Mouse (Mus musculus) ES-E14 (cell line): ENCODE results near the gene Rest. TPM values are rescaled to one million over a fixed set of nuclear protein-coding genes. Genes with fewer than 3 reads are reported as not detected.
A peak's percentile ranks its signal among the peaks of the same experiment; 100 is the strongest.

ENCODE experiments used
- DNase-seq: peaks from one replicate; pipeline ENCODE4 v3.0.0-alpha.2; 2013; ENCODE audit warnings: low read depth, low spot score
- H3K27ac ChIP-seq: 2 replicates; pipeline ENCODE4 v1.5.1; 2012; ENCODE audit warnings: low read depth, mild to moderate bottlenecking, low read length, moderate library complexity, mixed read lengths; ENCODE audit not compliant: poor library complexity, insufficient read depth, severe bottlenecking
- H3K36me3 ChIP-seq: 2 replicates; pipeline ENCODE4 v1.6.1; 2012; ENCODE audit warnings: mild to moderate bottlenecking, low read length, moderate library complexity, mixed read lengths; ENCODE audit not compliant: control insufficient read depth, poor library complexity, insufficient read depth, severe bottlenecking
- H3K4me1 ChIP-seq, 2 experiments: fragments of 150-350 bp in 1 of 2; sonication (generic) in 1 of 2; 2 replicates each; pipeline ENCODE4 v1.6.1; 2012; ENCODE audit warnings: low read length in 2 of 2, mild to moderate bottlenecking in 1 of 2, mixed read lengths in 1 of 2; ENCODE audit not compliant: control insufficient read depth in 2 of 2, insufficient read depth in 2 of 2, poor library complexity in 1 of 2
- H3K4me3 ChIP-seq, 2 experiments: fragments of 150-350 bp in 1 of 2; sonication (generic) in 1 of 2; 2 replicates each; pipeline ENCODE4 v1.5.1; 2012; ENCODE audit warnings: low read length in 2 of 2, low read depth in 1 of 2, mild to moderate bottlenecking in 1 of 2, mixed read lengths in 1 of 2; ENCODE audit not compliant: insufficient read depth in 1 of 2, poor library complexity in 1 of 2, severe bottlenecking in 1 of 2
- H3K9ac ChIP-seq: 2 replicates; pipeline ENCODE4 v1.6.1; 2012; ENCODE audit warnings: low read depth, mild to moderate bottlenecking, low read length, mixed read lengths; ENCODE audit not compliant: poor library complexity, insufficient read depth, severe bottlenecking
- H3K9me3 ChIP-seq: fragments of 150-350 bp; sonication (generic); 2 replicates; pipeline ENCODE4 v1.6.1; 2012; ENCODE audit warnings: low read depth, mild to moderate bottlenecking, low read length; ENCODE audit not compliant: control insufficient read depth, insufficient read depth
- CHD2 ChIP-seq: IDR thresholded peaks from 2 replicates; pipeline ENCODE4 v1.6.1; 2014; ENCODE audit warnings: mild to moderate bottlenecking, low read depth, low read length, inconsistent platforms
- HCFC1 ChIP-seq: IDR thresholded peaks from 2 replicates; pipeline ENCODE4 v1.6.1; 2012; ENCODE audit warnings: low read length, inconsistent platforms, borderline replicate concordance; ENCODE audit not compliant: insufficient read depth
- MAFK ChIP-seq: IDR thresholded peaks from 2 replicates; pipeline ENCODE4 v1.6.1; 2014; ENCODE audit warnings: mild to moderate bottlenecking, low read depth, low read length, inconsistent platforms; ENCODE audit not compliant: insufficient read depth
- ZC3H11A ChIP-seq: IDR thresholded peaks from 2 replicates; pipeline ENCODE4 v1.6.1; 2012; ENCODE audit warnings: low read depth, mild to moderate bottlenecking, inconsistent platforms, low read length, borderline replicate concordance
- ZNF384 ChIP-seq: IDR thresholded peaks from 2 replicates; pipeline ENCODE4 v1.6.1; 2012; ENCODE audit warnings: low read depth, low read length, inconsistent platforms
- in situ Hi-C, 2 experiments: fragments of 600-800 bp; cut with MboI; formaldehyde crosslinking; loops; one replicate each; pipeline ENCODE4 v1.15.1; 2025; ENCODE audit warnings: low sequenced_read_pairs in 2 of 2, inconsistent platforms in 1 of 2; ENCODE audit not compliant: unreplicated experiment in 2 of 2
- total RNA-seq: library from RNA; depleted of rRNA; stranded (reverse); fragments of 300-350 nt; gene quantifications from 2 replicates; pipeline ENCODE4 v1.2.3, GENCODE M21; 2012; rRNA removed

Gene Rest
- total RNA-seq, 1 experiment = 120 TPM

- TF ChIP-seq CHD2 = no peak
- TF ChIP-seq ZNF384 = no peak
- TF ChIP-seq MAFK = no peak
- TF ChIP-seq ZC3H11A = no peak
- no peak for TF ChIP-seq HCFC1
- Histone ChIP-seq H3K9me3 (no peaks in the 10 kb centered on the region), H3K27ac (no peak overlapping the region), H3K9ac (no peak overlapping the region), H3K4me1 (no peaks in the 10 kb centered on the region), H3K4me3 (no peak overlapping the region), H3K36me3 (peaks cover 35% of the 10 kb centered on the region)
- DNase-seq = no peak
- in situ Hi-C loops = no loop called here
Observed at GRCm38 (mm10) chr5:77324936-77325335, 59.6 kb downstream of the Rest start.

DNA sequence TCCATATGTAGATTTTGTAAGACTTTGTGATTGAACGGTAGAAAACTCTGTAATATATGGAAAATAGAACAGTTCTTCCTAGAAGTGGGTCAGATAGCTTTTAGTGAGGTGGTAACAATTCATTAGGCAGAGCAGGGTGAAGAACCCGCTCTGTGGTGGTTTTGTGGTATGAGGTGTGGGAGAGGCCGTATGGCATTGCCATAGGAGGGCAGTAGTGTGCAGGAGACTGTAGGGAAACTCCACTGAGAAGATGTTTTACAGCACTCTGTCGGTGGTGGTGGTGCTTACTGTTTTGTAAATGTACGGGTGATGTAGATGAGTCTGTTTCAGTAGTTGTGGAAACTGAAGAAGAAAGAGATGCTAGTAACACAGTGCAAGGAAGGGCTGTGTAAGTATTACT, 64.9 kb downstream of the Rest start:
- no peak overlapping the region for H3K27ac ChIP-seq
- H3K4me1 ChIP-seq = no peaks in the 10 kb centered on the region
- no peak for TF ChIP-seq CHD2
- TF ChIP-seq MAFK = 0 out of 2 replicates have a peak, but pooled peaks have one; percentile 33
- peaks cover 25% of the 10 kb centered on the region for H3K36me3 ChIP-seq
- no peak overlapping the region for H3K4me3 ChIP-seq
- in situ Hi-C loops = no loop called here
- H3K9me3 ChIP-seq = no peaks in the 10 kb centered on the region
- H3K9ac ChIP-seq = no peak overlapping the region
- DNase-seq = no peak

Other genes with a start within 250 kb of the Rest start
- not detected in 2 replicates for gene Thegl, start 249.5 kb upstream of the Rest start, total RNA-seq
- 3.9 and 4.9 TPM in 2 replicates for gene Hopx, start 150.4 kb upstream of the Rest start, total RNA-seq
- 0.48 and 0.98 TPM in 2 replicates for gene Spink2, start 54.0 kb upstream of the Rest start, total RNA-seq
- 19.6 and 30.8 TPM in 2 replicates for gene Noa1, start 44.6 kb downstream of the Rest start, total RNA-seq
- 151 and 184 TPM in 2 replicates for gene Polr2b, start 44.7 kb downstream of the Rest start, total RNA-seq
- 23.4 and 65.2 TPM in 2 replicates for gene Igfbp7, start 142.6 kb downstream of the Rest start, total RNA-seq